Mouse (Mus musculus) liver, embryonic 14.5 days (tissue): ENCODE measurements around the gene Flt3l.

Experiments
- CTCF ChIP-seq: IDR thresholded peaks from 2 replicates; pipeline ENCODE4 v1.5.1; 2016; ENCODE audit warnings: antibody characterized with exemption, low read depth, control low read depth
- EP300 ChIP-seq: IDR thresholded peaks from 2 replicates; pipeline ENCODE4 v1.6.1; 2016; ENCODE audit warnings: antibody characterized with exemption, low read depth

- TF ChIP-seq CTCF (no peak), EP300 (no peak)
Measured at GRCm38 (mm10) chr7:45106441-45106840, 29.8 kb downstream of the Flt3l start.
